Mouse (Mus musculus) testis, adult 2 months (tissue): Measurements from ENCODE around the gene Dock2.

ENCODE experiments used
- CTCF ChIP-seq: fragments of 200-500 bp; IDR thresholded peaks from 2 replicates; pipeline ENCODE4 v1.5.1; 2012; ENCODE audit warnings: low read depth, mild to moderate bottlenecking, inconsistent platforms, low read length, moderate library complexity; ENCODE audit not compliant: control insufficient read depth, insufficient read depth, insufficient replicate concordance
- POLR2A ChIP-seq: fragments of 200-500 bp; IDR thresholded peaks from 2 replicates; pipeline ENCODE4 v1.6.1; 2012; ENCODE audit warnings: low read depth, mild to moderate bottlenecking, inconsistent platforms, low read length, moderate library complexity; ENCODE audit not compliant: control insufficient read depth

DNA sequence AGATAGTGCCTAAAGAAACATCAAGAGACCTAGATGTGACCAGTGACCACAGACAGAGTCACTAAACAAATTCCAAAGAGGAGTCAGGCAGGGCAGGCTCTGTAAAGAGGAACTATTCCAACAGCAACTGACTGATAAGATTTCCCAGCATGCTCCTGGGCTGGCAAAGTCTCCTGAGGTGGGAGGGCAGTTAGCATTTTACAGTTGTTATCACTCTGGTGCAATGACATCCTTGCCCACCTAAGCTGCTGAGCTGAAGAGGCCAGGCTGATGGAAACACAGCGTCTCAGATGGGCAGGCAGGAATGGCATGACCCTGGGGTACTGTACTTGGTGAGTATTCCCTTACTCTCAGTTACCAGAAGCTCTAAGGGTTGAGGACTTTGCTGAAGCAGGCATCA, 484.1 kb downstream of the Dock2 start:
- TF ChIP-seq CTCF (no peak), POLR2A (no peak)
